Mouse (Mus musculus): Measurements from ENCODE around the gene Kif21a.

DNA sequence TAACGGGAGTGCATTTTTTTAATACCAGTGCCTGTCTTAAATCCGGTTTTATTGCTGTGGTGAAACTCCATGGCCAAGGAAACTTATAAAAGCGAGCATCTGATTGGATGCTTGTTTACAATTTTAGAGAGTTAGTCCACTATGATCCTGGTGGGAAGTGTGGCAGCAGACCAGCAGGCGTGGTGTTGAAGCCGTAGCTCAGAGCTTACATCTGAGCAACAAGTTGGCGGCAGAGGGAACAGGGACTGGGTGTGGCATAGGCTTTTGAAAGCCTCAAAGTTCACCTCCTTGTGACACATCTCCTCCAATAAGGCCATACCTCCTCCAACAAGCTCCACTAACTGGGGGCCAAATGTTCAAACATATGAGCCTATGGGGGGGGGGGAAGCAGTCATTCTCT is 46.9 kb upstream of the Kif21a start:
- no peak for TF ChIP-seq CTCF (conservative IDR thresholded peaks at IDR 0.05; ENCODE audit: insufficient read depth, insufficient read length, low read depth, low read length)
- no peak for TF ChIP-seq POLR2A (IDR thresholded peaks at IDR 0.05; ENCODE audit: low read depth, low read length)
